Mouse (Mus musculus) B cell, adult 62 days (primary cell): Measurements from ENCODE around the gene Slc4a4. TPM values are rescaled to one million over a fixed set of nuclear protein-coding genes. Genes with fewer than 3 reads are reported as not detected.

Experiments used
- total RNA-seq: library from RNA; stranded (reverse); gene quantifications from 4 replicates; pipeline ENCODE4 v1.2.4, GENCODE M21; 2023

The Slc4a4 gene
- not detected in 4 replicates for total RNA-seq

GRCm38 (mm10) chr5:88886668-88887555 is at the start of gene Slc4a4:
Gene Slc4a4, plus strand, starts transcription at chr5:88886818.

Other genes with a start within 250 kb of the Slc4a4 start
- gene Grsf1, start 210.6 kb upstream of the Slc4a4 start, total RNA-seq = 40.4 to 50.2 TPM (median 42.5 TPM) in 4 replicates
- 18.6 to 22.1 TPM (median 21.0 TPM) in 4 replicates for gene Mob1b, start 166.0 kb upstream of the Slc4a4 start, total RNA-seq
- 22.0 to 25.3 TPM (median 23.9 TPM) in 4 replicates for gene Dck, start 121.8 kb upstream of the Slc4a4 start, total RNA-seq